Mouse (Mus musculus) cerebellum, adult 11 months (tissue): ENCODE measurements around the gene Cdc14a.
"Not testable (repeated sequence)": the region's sequence is repeated elsewhere in the genome, so short reads cannot be mapped to it uniquely, and the experiment has no call there.

ENCODE experiments used
- DNase-seq: peaks from one replicate; pipeline ENCODE4 v3.0.0; 2022

Cdc14a gene

DNA sequence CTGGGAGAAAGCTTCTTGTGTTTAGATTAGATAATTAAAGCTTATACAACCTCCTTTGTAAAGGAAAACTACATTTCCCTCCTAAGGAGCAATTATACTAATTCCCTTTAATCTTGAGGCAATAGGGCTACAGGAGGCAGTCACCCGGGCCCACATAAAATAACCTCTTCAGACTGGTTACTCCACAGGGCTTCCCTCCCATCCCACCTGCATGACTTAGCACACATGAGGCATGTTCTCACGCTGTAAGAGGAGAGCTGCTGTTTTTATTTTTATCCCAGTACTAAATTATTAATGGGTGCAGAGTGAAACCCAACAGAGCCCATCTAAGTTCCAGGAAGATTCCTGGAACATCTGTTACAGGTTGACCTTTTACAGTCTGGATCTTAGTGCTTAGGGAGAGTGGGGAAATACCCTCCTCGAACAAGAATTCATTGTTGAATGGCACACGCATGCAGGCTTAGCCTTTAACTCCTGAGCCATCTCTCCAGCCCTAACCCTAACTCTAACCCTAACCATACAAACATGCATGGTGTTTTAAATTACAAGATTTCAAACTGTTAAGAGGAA, 54.9 kb downstream of the Cdc14a start:
- DNase-seq, result no peak

DNA sequence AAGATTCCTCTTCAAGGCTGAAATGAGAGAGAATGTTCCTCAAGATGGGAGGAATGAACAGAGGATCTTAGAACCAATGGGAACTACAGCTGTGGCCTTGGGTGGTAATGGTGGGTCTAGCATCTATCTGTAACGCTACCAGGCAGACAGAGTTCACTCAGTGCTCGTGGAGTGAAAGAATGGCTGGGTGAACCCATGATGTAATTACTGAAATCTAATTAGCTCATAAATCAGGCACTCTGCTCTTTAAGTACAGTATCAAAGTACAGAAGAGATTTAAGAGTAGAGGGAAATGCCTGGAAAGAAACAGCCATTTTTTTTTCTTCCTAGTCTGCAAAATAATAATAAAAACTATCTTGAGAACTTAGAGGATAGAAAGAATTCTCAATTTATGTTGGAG, 57.7 kb downstream of the Cdc14a start:
- DNase-seq, result no peak

DNA sequence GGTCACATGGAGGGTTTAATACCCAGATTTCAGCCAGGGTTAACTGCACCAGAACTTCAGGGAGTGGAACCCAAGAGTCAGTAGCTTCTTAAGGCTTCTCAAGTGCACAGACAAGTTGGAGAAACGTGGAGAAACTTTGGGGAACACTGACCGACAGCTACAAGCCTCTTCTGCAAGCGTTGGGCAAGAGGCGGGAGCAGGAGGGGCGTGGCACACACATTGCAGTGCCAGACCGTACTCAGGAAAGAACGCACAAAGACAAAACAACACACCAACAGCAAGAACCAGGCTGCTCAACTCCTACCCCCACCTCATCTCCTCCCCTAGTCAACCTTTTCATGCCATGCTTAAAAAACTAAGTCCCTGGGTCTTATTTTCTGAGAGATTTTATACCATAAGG, 61.9 kb downstream of the Cdc14a start:
- no peak for DNase-seq

DNA sequence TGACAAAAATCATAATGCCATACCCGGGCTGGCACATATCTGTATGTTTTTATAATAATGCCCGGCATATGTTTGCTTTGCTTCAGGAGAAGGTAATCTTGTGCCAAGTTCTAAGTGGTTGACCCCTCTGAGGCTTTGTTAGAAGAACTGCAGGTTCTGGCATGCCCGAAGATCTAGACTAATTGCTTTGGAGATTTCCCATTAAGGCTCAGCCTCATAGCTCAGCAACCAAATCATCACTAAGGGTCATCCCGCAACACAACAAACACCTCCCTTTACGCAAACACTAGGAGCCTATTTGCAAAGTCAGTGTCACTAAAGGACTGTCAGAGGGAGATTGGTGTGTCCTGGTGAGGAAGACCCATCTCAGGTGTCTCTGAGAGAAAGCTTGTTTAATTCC, 62.7 kb downstream of the Cdc14a start:
- DNase-seq, result no peak

DNA sequence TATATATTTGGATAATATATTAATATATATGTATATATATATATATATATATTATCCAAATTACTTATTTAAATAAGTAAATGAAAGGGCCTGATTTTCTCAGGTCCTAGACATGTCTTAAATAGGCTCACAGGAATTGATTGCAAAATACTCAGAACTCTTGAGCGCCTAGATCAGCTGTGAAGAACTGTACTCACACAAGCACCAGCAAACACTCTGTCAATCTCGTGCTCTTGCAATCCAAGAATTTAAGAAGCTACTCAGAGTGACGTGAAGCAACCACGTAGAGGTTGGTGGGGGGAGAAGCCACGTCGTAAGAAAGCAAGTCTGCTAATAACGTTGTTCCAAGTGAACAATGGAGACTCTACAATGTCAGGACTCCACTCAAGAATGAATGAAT, 66.0 kb downstream of the Cdc14a start:
- no peak for DNase-seq

DNA sequence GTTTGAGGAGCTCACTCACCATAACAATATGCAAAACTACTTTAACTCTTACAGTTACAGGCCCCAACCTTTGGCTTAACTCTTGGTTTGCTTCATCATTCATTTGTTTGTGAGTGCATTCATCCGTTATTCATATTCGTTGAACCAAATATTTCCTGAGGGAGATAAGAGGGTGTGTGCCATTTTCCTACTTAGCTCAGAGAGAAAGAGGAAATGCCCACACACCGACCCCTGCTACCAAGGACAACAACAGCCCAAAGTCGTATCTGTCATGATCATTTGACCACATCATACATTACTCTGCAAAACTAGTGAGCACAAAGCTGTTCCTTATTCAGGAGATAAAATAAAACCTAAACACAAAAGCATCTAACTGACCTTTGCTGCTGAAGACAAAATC, 66.7 kb downstream of the Cdc14a start:
- DNase-seq, result no peak

DNA sequence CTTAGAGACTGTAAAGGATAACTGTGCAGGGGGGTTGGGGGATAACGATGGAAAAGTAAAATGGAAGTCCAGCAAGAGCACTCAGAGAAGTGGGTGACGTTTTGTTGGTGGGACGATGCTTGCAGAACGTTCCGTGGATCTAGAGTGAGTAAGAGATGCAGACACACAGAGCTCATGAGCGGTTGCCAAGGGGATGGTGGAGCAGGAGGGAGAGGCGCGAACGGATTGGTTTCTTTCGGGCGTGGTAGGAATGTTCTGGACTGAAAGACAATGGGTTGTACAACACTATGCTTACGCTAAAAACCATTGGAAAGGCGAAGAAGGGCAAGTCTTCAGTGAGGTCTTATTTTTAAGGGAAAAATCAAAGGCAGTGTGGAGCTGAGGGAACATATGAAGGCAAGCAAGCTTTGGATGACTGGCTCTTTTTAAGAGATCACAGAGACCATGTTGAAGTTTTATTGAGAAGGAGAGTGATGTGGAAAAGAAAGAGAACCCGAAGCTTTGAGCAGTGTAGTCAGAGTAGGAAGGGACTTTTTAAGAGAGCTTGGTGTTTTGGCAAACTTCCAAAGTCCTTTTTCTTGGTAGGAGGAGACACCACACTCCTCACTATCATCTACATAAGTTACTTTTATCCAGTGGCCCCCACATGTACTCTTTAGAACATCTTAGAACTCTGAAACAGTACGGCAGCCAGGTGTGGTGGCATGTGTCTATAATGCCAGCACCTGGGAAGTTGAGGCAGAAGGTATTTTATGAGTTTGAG, 68.6 kb downstream of the Cdc14a start:
- no peak for DNase-seq

DNA sequence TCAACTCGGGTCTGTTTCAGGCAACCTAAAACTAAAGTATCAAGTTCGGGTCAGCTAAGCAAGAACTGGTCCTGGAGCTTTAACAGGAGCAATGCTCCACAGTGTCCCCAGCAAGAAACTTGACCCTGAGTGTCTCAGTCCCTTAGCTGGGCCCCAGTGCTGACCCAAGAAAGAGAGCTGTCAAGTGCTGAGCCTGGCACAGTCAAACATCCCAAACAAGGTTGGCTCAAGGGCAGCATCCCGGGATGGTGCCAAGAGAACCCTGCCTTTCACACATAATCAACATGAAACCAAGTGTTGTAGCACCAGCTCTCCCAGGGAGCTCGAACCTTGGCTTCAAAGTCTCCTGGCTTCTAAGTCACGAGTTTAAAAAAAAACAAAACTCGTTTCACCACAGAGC, 71.3 kb downstream of the Cdc14a start:
- no peak for DNase-seq

DNA sequence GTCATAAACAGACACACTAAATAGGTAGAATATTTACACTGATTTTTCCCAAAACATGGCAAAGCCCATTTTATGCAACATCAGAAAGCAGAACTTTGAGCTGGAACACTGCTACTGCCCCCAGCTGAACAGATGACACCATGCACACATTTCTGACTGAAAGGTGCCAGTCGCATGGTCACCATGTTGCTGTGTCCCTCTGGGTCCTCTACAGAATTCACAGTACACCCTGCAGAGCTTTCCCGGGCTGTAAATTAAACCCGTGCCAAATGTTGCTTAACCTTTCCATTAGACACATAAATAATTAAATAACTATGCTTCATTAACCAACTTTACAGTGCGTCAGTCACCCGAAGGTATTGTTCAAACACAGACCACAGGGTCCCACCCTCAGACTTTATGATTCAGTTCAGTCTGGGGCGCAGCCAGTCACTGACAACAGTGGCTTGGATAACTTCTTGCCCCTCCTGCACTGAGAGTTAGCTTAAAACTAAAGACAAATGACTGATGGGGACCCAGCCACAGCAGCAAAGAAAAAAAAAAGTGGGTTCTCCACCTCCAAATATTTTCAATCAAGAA, 73.4 kb downstream of the Cdc14a start:
- DNase-seq, result no peak

DNA sequence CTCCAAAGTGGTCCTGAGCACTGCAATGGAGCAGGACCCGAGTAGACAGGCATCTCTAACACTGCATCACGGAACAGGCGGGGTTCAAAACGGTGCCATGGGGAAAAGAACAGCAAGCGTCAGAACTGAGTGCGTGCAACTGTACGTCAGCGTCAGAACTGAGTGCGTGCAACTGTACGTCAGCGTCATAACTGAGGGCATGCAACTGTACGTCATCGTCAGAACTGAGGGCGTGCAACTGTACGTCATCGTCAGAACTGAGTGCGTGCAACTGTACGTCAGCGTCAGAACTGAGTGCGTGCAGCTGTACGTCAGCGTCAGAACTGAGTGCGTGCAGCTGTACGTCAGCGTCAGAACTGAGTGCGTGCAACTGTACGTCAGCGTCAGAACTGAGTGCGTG, 76.3 kb downstream of the Cdc14a start:
- not testable (repeated sequence) for DNase-seq

DNA sequence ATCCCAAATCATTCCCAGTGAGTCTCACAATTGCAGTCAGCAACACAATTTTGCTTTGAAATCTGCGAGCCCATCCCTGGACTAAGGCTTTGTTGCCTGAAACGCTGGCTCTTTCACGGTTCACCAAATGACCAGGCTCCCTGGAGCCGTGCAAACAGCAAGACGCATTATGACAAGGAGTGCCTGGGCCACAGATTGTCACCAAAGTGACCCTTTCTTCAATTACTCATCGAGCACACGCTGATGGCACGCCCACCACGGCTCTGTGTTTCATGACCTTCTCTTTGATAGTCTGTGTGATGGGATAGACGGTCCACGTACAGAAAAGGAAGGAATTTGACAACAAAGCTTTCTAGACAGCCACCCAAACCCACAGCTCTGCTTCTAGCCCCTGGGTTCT, 78.6 kb downstream of the Cdc14a start:
- no peak for DNase-seq

DNA sequence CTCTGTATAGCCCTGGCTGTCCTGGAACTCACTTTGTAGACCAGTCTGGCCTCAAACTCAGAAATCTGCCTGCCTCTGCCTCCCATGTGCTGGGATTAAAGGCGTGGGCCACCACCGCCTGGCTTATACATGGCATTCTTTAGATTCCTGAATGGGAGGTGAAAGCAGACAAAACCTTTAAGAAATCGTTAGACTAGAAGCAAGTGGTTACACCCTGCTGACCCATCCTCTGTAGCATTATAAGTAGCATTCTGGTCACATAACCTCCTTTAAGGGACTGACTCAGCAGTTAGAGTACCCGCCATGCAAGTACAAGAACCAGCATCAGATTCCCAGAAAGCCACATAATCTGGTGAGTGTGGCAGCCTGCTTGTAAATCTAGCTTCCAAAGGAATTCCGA, 81.6 kb downstream of the Cdc14a start:
- DNase-seq, result no peak

DNA sequence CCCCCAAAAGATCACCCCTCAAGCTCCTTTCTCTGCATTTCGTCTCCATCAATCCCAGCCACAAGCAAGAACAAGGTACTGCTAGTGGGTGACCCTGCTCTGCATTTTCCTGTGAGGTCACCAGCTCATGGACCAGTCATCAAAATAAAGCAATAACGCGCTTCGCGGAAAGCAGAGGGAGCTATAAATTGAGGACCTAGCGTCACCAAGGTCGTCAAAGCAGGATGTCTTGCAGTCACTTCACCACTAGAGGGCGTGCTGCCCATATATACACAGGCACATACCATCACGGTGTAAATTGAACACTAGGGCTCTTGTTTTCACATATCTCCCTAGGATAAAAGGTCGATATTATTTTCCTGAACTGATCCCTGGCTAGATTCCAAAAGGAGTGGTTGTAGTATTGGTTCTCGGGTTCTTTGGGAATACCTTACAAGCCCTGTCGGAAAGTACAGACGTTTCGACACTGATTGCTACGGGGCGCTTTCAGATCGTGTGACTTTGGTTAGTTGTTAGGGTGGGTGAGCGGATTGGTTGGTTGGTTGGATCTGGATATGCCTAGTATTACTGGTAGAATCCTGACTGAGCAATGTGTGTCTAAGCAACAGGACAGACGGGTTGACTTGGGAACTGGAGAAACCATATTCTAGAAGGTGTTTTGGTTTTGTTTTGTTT, 82.7 kb downstream of the Cdc14a start:
- DNase-seq, result peak; percentile 23

DNA sequence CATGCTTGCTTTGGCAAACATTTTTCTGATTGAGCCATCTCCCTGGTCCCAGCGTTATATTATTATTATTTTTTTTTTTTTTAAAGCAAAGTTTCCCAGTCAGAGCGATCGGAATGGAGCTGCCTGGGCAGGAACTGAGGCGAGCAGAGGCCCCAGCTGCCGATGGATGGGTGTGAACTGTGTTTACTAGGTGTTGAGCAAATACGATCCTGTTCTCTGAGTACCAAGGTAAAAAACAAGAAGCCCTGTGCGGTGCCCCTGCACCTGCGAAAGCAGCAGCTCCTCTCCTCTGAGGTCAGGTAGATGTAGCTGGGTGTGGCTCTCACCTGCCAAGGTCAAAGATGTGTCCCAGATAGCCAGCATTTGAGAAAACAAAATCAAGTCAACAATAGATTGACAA, 83.6 kb downstream of the Cdc14a start:
- no peak for DNase-seq

DNA sequence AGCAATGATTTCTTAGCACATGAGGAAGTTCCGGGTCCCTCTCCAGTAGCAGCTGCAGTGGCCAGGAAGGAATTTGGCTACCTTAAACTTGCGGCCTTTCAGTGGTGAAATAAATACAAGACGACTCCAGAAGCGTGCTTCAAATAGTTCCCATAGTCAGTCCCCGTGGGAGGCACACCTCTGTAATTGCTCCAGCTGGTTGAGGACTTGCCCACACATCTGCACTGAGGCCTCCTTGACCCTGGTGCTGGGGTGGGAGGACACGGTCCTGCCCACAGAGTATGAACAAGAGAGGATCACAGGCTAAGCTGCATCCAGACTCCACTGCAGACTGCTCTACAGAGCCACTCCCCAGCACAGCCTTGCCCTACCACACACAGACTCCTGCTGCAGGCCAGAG, 85.2 kb downstream of the Cdc14a start:
- DNase-seq, result no peak

DNA sequence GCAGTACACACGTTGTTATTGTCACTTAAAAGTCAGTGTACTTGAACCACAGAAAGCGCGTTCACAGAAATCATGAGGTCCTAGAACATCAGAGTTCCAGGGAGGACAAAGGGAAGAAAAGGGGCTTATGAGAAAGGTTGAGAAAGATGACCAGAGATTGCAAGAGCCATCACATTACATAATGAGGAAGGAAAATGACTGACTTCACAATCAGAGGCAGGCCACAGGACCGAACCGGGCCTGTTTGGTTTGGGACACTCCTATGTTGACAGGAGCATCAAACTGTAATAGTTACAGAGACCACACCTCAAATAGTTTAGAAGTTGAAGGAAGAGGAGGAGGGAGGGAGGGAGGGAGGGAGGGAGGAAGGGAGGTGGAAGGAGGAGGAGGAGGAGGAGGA, 86.0 kb downstream of the Cdc14a start:
- DNase-seq, result no peak

DNA sequence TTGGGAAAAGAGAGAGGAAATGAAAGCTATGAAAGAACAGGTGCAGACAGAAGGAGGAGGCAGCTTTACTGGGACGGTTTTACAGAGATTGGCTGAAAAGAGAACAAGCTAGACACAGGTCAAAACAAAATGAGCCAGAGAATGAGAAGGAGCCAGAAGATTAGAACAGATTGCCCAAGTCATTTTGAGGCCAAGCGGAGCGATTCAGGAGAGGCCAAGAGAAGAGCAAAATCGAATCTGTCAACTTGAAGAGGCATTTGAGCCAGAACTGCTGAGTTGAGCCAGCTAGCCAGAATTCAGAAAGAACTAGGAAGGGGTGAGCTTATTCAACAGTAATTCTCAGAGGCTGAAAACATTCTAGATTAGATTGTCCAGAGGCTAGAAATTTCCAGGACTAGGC, 88.8 kb downstream of the Cdc14a start:
- DNase-seq, result no peak

DNA sequence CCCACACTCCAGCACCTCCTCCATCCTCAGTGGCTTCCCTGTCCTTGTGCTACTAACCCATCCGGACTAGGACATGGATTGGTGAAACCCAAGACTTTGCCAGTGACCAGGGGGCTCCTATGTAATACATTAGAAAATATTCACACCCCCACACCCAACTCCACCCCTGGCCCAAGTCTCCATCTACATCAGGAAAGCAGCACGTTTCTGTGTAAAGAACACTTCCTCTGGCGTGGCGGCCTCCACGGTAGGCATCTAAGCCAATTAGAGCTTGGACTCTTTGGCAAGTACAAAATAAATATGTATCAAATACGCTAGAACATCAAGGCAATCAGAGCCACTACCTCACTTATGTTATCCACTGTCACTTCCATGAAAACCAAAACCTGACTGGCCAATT, 90.1 kb downstream of the Cdc14a start:
- no peak for DNase-seq

DNA sequence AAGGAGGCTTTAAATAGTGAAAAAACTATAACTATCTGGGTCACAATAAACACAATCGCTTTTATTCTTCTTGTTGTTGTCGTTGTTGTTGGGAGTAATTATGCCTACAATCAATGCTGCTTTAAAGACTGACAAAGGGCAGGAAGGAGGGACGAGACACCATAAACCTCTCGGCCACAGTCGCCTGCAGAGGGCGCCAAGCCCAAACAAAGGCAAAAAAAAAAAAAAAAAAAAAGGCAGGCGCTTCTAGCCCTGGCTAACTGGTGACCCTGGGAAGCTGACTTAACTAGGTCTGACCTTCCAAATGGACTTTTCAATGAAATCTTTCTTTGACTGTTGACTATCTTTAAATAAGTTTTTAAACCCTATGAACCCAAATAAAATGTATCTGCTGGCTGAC, 90.6 kb downstream of the Cdc14a start:
- DNase-seq, result no peak

DNA sequence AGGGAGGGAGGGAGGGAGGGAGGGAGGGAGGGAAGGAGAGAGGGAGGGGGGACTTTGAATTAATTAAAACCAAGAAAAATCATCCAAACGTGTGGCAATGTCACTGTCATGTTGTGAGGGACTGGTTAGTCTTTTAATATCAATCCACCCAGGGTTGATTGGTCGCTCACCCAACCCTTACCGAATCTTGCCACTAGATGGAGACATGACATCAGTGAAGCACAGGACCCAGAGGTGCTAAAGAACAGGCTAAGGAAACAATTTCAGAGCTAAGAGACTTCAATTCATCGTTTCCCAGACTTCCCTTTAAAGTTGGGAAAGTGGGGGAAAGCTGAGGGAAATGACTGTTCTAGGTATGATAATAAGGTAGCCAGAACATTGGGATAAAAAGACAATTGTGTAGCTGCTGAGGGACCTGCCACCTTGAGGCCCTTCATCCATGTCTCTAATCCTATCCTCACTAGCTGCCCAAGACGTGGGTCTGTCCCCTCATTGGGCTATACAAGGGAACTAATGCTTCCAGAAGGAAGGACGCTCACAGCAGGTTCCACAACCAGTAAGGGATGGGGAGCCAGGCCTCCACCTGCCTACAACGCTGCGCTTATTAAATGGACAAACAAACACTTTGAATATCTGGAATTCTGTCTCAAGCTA, 91.9 kb downstream of the Cdc14a start:
- peak; percentile 30 for DNase-seq

DNA sequence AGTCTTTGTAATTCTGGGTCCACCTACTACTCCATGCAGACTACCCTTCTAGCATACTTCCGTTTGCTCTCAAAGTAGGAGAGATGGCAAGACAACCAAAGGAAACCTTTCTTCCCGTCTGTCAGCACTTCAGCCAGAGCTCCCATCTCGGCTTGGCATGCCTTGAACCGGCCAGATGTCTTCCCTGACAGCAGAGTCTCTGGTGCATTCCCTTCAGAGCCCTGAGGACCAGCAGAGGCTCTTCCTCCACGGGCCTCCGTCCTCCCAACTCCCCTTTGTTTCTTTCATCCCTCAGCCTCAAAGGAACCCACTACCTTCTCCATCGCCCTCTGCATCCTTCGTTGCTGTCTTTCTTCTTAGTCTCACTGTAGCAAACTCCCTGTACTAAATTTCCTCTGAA, 93.9 kb downstream of the Cdc14a start:
- no peak for DNase-seq

DNA sequence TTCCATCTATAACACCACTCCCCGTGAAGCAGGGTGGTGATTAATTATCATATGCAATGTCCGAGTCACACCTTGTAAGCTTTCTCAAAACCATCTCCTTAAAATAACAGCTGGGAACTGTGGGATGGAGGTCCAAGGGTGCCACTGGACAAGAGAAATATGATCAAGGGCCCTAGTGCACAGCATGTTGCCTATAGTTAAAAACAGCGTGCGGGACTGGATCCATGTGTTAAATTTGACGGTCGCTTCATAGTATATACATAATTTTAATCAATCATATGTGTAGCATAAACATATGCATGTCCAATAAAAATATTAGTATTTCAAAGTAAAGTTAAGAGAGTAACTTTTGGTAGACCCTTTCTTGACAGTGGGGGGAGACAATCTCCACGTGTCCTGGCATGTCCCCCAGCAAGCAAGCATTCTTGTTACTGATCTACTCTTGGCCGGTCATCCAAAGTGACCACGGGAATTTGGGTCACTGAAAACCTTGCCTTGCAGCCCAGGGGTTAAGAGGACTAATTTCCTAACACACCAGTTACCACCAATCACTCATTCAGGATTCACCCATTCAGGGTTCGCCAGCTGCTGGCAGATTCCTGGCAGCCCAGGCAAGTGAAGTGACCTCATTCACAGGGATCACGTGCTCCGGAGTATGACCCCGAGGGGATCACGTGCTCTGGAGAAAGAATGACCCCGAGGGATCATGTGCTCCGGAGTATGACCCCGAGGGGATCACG, 94.6 kb downstream of the Cdc14a start:
- no peak for DNase-seq

DNA sequence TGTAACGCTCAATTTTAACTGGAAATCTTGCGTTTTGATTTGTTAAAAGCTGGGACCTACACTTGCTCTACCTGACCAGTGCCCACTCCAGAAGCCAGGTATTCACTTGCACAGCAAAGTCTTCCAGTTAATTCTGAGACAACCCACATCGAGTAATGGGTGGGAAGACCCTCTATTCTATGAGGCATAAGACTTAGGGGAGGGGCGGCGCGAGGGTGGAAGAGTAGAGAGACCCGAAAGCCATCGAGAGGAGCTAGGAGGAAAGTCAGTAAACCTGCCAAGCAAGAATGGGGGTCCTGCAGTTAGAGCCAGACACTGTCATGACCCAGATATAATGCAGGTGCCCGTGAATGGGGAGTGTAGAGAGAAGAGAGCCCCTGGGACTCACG, 96.2 kb downstream of the Cdc14a start:
- DNase-seq, result no peak
